Mouse (Mus musculus) liver, adult 2 months (tissue): ENCODE data around the gene Sumo1.

Experiments
- CTCF ChIP-seq: fragments of 200-500 bp; IDR thresholded peaks from 2 replicates; pipeline ENCODE4 v1.5.1; 2011; ENCODE audit warnings: low read depth, low read length, control low read depth
- POLR2A ChIP-seq: fragments of 200-500 bp; IDR thresholded peaks from 2 replicates; pipeline ENCODE4 v1.6.1; 2011; ENCODE audit warnings: low read length, control low read depth; ENCODE audit not compliant: insufficient read depth; ENCODE audit errors: extremely low read depth

- TF ChIP-seq POLR2A, result no peak
- no peak for TF ChIP-seq CTCF
Observed at GRCm38 (mm10) chr1:59697751-59698150, 27.1 kb upstream of the Sumo1 start.
